Mouse (Mus musculus): ENCODE measurements at regions not wholly inside any gene's neighbourhood (a gene's known extent, or its start where the extent isn't known, plus 50 kb on each side); places are given as distances from the start of the nearest gene placed in this dataset.

- no peak for DNase-seq (ENCODE audit: low spot score in 2 of 2)
Observed at GRCm38 (mm10) chr13:80798863-80799817, 84.0 kb upstream of the Arrdc3 start.

- DNase-seq (ENCODE audit: low spot score in 2 of 2) = peak in 1 of 2 experiments; percentile 8
Observed at GRCm38 (mm10) chr13:80806172-80806571, 77.0 kb upstream of the Arrdc3 start.

GRCm38 (mm10) chr13:80827037-80827471 is 56.1 kb upstream of the Arrdc3 start:
- DNase-seq (ENCODE audit: low spot score in 2 of 2) = no peak

Measured in adrenal gland, postnatal 4 days (tissue).